ENCODE assay signal across 8 mouse cellular contexts in the genomic region with DNA sequence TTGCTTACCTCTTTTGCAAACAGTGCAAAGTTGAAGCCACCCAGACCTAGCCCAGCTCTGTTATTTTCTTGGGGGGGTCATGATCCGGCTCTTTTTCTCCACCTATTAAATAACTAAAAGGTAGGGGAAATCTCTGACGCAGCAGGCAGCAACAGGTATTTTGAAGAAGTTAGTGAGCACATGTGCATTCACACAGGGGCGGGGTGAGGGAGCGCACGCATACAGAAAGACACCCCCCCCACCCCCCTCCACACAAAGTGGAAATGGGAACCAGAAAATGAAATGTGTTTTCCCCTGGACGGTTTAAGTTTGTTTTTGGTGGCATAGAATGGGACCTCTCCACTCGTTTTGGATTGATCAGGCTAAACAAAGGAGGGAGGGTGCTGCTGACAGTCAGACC. TPM values are rescaled to one million over a fixed set of nuclear protein-coding genes. Genes with fewer than 3 reads are reported as not detected.
DNase-seq lines count a peak whose midpoint lies in the region; ATAC-seq and TF ChIP-seq lines count a peak whose summit lies in the region.

No protein-coding gene starts in this region.

- no peaks in the 10 kb centered on the region for H3K4me1 ChIP-seq in spleen, adult 2 months (ENCODE audit: control insufficient read depth, insufficient read depth, insufficient read length)
- H3K4me1 ChIP-seq in forebrain, embryonic 13.5 days, result peaks cover 16% of the 10 kb centered on the region; the same call in 1 of the 2 replicates
- H3K4me1 ChIP-seq in liver, embryonic 14.5 days (replicated peaks; ENCODE audit: control insufficient read depth in 2 of 2, insufficient read depth in 2 of 2, low read length in 1 of 2), result peaks cover 25 to 34% of the 10 kb centered on the region in 2 experiments
- no peaks in the 10 kb centered on the region for H3K4me1 ChIP-seq in stomach, postnatal 0 days (replicated peaks; ENCODE audit: control insufficient read depth, insufficient read depth)

- H3K27ac ChIP-seq in spleen, adult 2 months (ENCODE audit: insufficient read depth, low read length), result no peak overlapping the region
- H3K27ac ChIP-seq in forebrain, embryonic 13.5 days, result no peak overlapping the region
- H3K27ac ChIP-seq in liver, embryonic 14.5 days, result no peak overlapping the region
- H3K27ac ChIP-seq in stomach, postnatal 0 days (replicated peaks), result no peak overlapping the region

- TF ChIP-seq POLR2A in spleen, adult 2 months (IDR thresholded peaks at IDR 0.05; ENCODE audit: low read depth, low read length), result no peak

- no peaks in the 10 kb centered on the region for H3K36me3 ChIP-seq in spleen, adult 2 months (ENCODE audit: control insufficient read depth, insufficient read depth, low read length)
- H3K36me3 ChIP-seq in forebrain, embryonic 13.5 days (ENCODE audit: poor library complexity, severe bottlenecking), result no peaks in the 10 kb centered on the region
- no peaks in the 10 kb centered on the region for H3K36me3 ChIP-seq in liver, embryonic 14.5 days (replicated peaks; ENCODE audit: control insufficient read depth, insufficient read depth, low read depth)
- H3K36me3 ChIP-seq in stomach, postnatal 0 days (ENCODE audit: control insufficient read depth, insufficient read depth, low read length), result no peaks in the 10 kb centered on the region

- peak overlapping the region; percentile 15; the same call in 1 of the 2 replicates for H3K4me3 ChIP-seq in spleen, adult 2 months (ENCODE audit: extremely low read depth, insufficient read depth, insufficient read length)
- H3K4me3 ChIP-seq in forebrain, embryonic 13.5 days, result peak overlapping the region; percentile 50
- peak overlapping the region; percentile 54 to 82 for H3K4me3 ChIP-seq in liver, embryonic 14.5 days (ENCODE audit: insufficient read depth in 1 of 2, low read depth in 2 of 2, low read length in 2 of 2)
- peak overlapping the region; percentile 48; the same call in 1 of the 2 replicates for H3K4me3 ChIP-seq in stomach, postnatal 0 days (ENCODE audit: low read depth, low read length)

- TF ChIP-seq CTCF in spleen, adult 2 months (IDR thresholded peaks at IDR 0.05; ENCODE audit: extremely low read depth, insufficient read depth, insufficient read length, insufficient replicate concordance), result no peak
- TF ChIP-seq CTCF in liver, embryonic 14.5 days (IDR thresholded peaks at IDR 0.05; ENCODE audit: low read depth), result no peak
- TF ChIP-seq CTCF in stomach, postnatal 0 days (IDR thresholded peaks at IDR 0.05; ENCODE audit: low read depth), result no peak

- no peak for DNase-seq in spleen, adult 2 months (ENCODE audit: low read depth in 1 of 2, low spot score in 2 of 2)
- no peak for DNase-seq in spleen, adult 18-20 months
- DNase-seq in liver, embryonic 14.5 days (ENCODE audit: low read depth in 3 of 3, low spot score in 3 of 3), result no peak
- no peak for DNase-seq in stomach, postnatal 0 days (ENCODE audit: low spot score)
- no peak for DNase-seq in thymus, postnatal 4 days
- DNase-seq in layer of hippocampus, postnatal 14 days (ENCODE audit: low spot score in 2 of 2), result no peak

- H3K4me2 ChIP-seq in forebrain, embryonic 13.5 days, result peak overlapping the region; percentile 75
- peak overlapping the region; percentile 72 for H3K4me2 ChIP-seq in liver, embryonic 14.5 days (ENCODE audit: low read depth)
- H3K4me2 ChIP-seq in stomach, postnatal 0 days (replicated peaks; ENCODE audit: low read depth), result peak overlapping the region; percentile 65

- no peaks in the 10 kb centered on the region for H3K27me3 ChIP-seq in spleen, adult 2 months (ENCODE audit: control insufficient read depth, insufficient read depth, low read length)
- peaks cover 28% of the 10 kb centered on the region; the same call in 1 of the 2 replicates for H3K27me3 ChIP-seq in forebrain, embryonic 13.5 days
- peaks cover 6% of the 10 kb centered on the region for H3K27me3 ChIP-seq in liver, embryonic 14.5 days (ENCODE audit: control insufficient read depth, insufficient read depth, low read length)
- H3K27me3 ChIP-seq in stomach, postnatal 0 days (ENCODE audit: control insufficient read depth, insufficient read depth, low read length), result no peaks in the 10 kb centered on the region

- WGBS in spleen, adult 2 months, result 15% methylated on average over 7 of the region's 7 CpGs
- WGBS in forebrain, embryonic 13.5 days, result 8% methylated on average over 7 of the region's 7 CpGs
- WGBS in liver, embryonic 14.5 days (ENCODE audit: insufficient replicate concordance), result 8% methylated on average over 7 of the region's 7 CpGs
- 22% methylated on average over 7 of the region's 7 CpGs for WGBS in stomach, postnatal 0 days

- no peak for ATAC-seq in forebrain, embryonic 13.5 days
- ATAC-seq in liver, embryonic 14.5 days (ENCODE audit: insufficient read depth), result no peak
- no peak for ATAC-seq in stomach, postnatal 0 days (ENCODE audit: low FRiP score, low TSS enrichment)
- ATAC-seq in frontal cortex, adult (ENCODE audit: low TSS enrichment), result no peak

- no peak for TF ChIP-seq EP300 in liver, embryonic 14.5 days (IDR thresholded peaks at IDR 0.05; ENCODE audit: low read depth)
- TF ChIP-seq EP300 in stomach, postnatal 0 days (optimal IDR thresholded peaks at IDR 0.05), result no peak

- H3K9me3 ChIP-seq in forebrain, embryonic 13.5 days (replicated peaks), result no peaks in the 10 kb centered on the region
- H3K9me3 ChIP-seq in liver, embryonic 14.5 days (ENCODE audit: control insufficient read depth, low read length), result no peaks in the 10 kb centered on the region
- H3K9me3 ChIP-seq in stomach, postnatal 0 days (ENCODE audit: control insufficient read depth, low read length), result no peaks in the 10 kb centered on the region

- H3K9ac ChIP-seq in forebrain, embryonic 13.5 days, result 0 out of 2 replicates have a peak overlapping the region, but pooled peaks have one; percentile 66
- H3K9ac ChIP-seq in liver, embryonic 14.5 days (replicated peaks), result no peak overlapping the region
- H3K9ac ChIP-seq in stomach, postnatal 0 days (ENCODE audit: low read length), result no peak overlapping the region

RNA-seq across cellular contexts. Expression of a gene that starts 7.1 kb away (rescaled TPM):
- 18.2 TPM in 2 replicates for polyA plus RNA-seq in spleen, adult 2 months (2012; rRNA removed)
- 6.7 and 7.0 TPM in 2 replicates for polyA plus RNA-seq in forebrain, embryonic 13.5 days (2015; fragmentation: Nextera tagmentation; extraction: Ambion mirVana)
- polyA plus RNA-seq in liver, embryonic 14.5 days (2012; rRNA removed), result 12.8 and 15.0 TPM in 2 replicates
- 20.2 and 21.9 TPM in 2 replicates for polyA plus RNA-seq in liver, embryonic 14.5 days (2014; fragmentation: Nextera tagmentation; extraction: Ambion mirVana)
- 152 and 157 TPM in 2 replicates for polyA plus RNA-seq in stomach, postnatal 0 days (2015; fragmentation: Nextera tagmentation; extraction: Ambion mirVana)
- total RNA-seq in layer of hippocampus, postnatal 14 days (2021), result 10 to 100 TPM; 19.8 to 20.8 TPM

RNA-seq across cellular contexts. Expression of a gene that starts 7.1 kb away (rescaled TPM):
- polyA plus RNA-seq in spleen, adult 2 months (2012; rRNA removed), result 2.8 and 3.5 TPM in 2 replicates
- 0.93 and 1.8 TPM in 2 replicates for polyA plus RNA-seq in forebrain, embryonic 13.5 days (2015; fragmentation: Nextera tagmentation; extraction: Ambion mirVana)
- 3.3 and 3.4 TPM in 2 replicates for polyA plus RNA-seq in liver, embryonic 14.5 days (2012; rRNA removed)
- polyA plus RNA-seq in liver, embryonic 14.5 days (2014; fragmentation: Nextera tagmentation; extraction: Ambion mirVana), result 5.4 and 7.1 TPM in 2 replicates
- polyA plus RNA-seq in stomach, postnatal 0 days (2015; fragmentation: Nextera tagmentation; extraction: Ambion mirVana), result 27.7 and 29.5 TPM in 2 replicates
- 1 to 10 TPM; 4.7 to 5.6 TPM for total RNA-seq in layer of hippocampus, postnatal 14 days (2021)

RNA-seq across cellular contexts. Expression of a gene that starts 9.6 kb away (rescaled TPM):
- polyA plus RNA-seq in spleen, adult 2 months (2012; rRNA removed), result not detected in 2 replicates
- polyA plus RNA-seq in forebrain, embryonic 13.5 days (2015; fragmentation: Nextera tagmentation; extraction: Ambion mirVana), result 0.03 TPM in 1 of 2 replicates, not detected in the other
- polyA plus RNA-seq in liver, embryonic 14.5 days (2012; rRNA removed), result not detected in 2 replicates
- not detected in 2 replicates for polyA plus RNA-seq in liver, embryonic 14.5 days (2014; fragmentation: Nextera tagmentation; extraction: Ambion mirVana)
- not detected in 2 replicates for polyA plus RNA-seq in stomach, postnatal 0 days (2015; fragmentation: Nextera tagmentation; extraction: Ambion mirVana)
- total RNA-seq in layer of hippocampus, postnatal 14 days (2021), result not detected

RNA-seq across cellular contexts. Expression of a gene that starts 26.3 kb away (rescaled TPM):
- 0.68 and 1.1 TPM in 2 replicates for polyA plus RNA-seq in spleen, adult 2 months (2012; rRNA removed)
- polyA plus RNA-seq in forebrain, embryonic 13.5 days (2015; fragmentation: Nextera tagmentation; extraction: Ambion mirVana), result not detected in 2 replicates
- polyA plus RNA-seq in liver, embryonic 14.5 days (2012; rRNA removed), result 0.69 and 0.95 TPM in 2 replicates
- polyA plus RNA-seq in liver, embryonic 14.5 days (2014; fragmentation: Nextera tagmentation; extraction: Ambion mirVana), result 0.91 and 1.8 TPM in 2 replicates
- 0.52 and 0.57 TPM in 2 replicates for polyA plus RNA-seq in stomach, postnatal 0 days (2015; fragmentation: Nextera tagmentation; extraction: Ambion mirVana)
- not detected for total RNA-seq in layer of hippocampus, postnatal 14 days (2021)

RNA-seq across cellular contexts. Expression of a gene that starts 30.4 kb away (rescaled TPM):
- not detected in 2 replicates for polyA plus RNA-seq in spleen, adult 2 months (2012; rRNA removed)
- not detected in 2 replicates for polyA plus RNA-seq in forebrain, embryonic 13.5 days (2015; fragmentation: Nextera tagmentation; extraction: Ambion mirVana)
- polyA plus RNA-seq in liver, embryonic 14.5 days (2012; rRNA removed), result not detected in 2 replicates
- polyA plus RNA-seq in liver, embryonic 14.5 days (2014; fragmentation: Nextera tagmentation; extraction: Ambion mirVana), result not detected in 2 replicates
- polyA plus RNA-seq in stomach, postnatal 0 days (2015; fragmentation: Nextera tagmentation; extraction: Ambion mirVana), result not detected in 2 replicates
- not detected for total RNA-seq in layer of hippocampus, postnatal 14 days (2021)

Comparison
In these comparisons a context has a peak if more than half of its experiments do, and no peak if none do; other contexts are left out.
1. H3K4me3 ChIP-seq: peak in every context shown above with its lines; median percentile 68 in liver, embryonic 14.5 days; 50 in forebrain, embryonic 13.5 days; 48 in stomach, postnatal 0 days; 15 in spleen, adult 2 months.